Mouse (Mus musculus) adrenal gland, postnatal 14 days (tissue): ENCODE measurements around the gene Mars. TPM values are rescaled to one million over a fixed set of nuclear protein-coding genes. Genes with fewer than 3 reads are reported as not detected.

ENCODE experiments used
- DNase-seq: peaks from one replicate; pipeline ENCODE4 v3.0.0; 2021; ENCODE audit warnings: mixed read lengths
- long read RNA-seq, 2 experiments: library from polyadenylated mRNA; stranded (forward); transcript quantifications; one replicate each; pipeline ENCODE4 v2.0.0; 2021
- total RNA-seq: library from RNA; stranded (reverse); gene quantifications from 2 replicates; pipeline ENCODE4 v1.2.3, GENCODE M21; 2021

Gene Mars
- 81.9 and 98.4 TPM in 2 replicates for total RNA-seq
- long read RNA-seq, experiment 1, transcript Mars-206 (22 exons, 2,962 nt) = minor isoform, 13 of 272 reads
- long read RNA-seq, experiment 1, transcript Mars-201 (21 exons, 2,939 nt) = major isoform, 203 of 272 reads
- long read RNA-seq, experiment 1, partial matches to known transcripts = 30 of 272 reads
- long read RNA-seq, experiment 1, other reads (novel, unspliced or antisense) = 23 of 272 reads
- long read RNA-seq, experiment 2, transcript Mars-206 (22 exons, 2,962 nt) = minor isoform, 9 of 141 reads
- long read RNA-seq, experiment 2, transcript Mars-201 (21 exons, 2,939 nt) = major isoform, 106 of 141 reads
- long read RNA-seq, experiment 2, partial matches to known transcripts = 12 of 141 reads
- long read RNA-seq, experiment 2, other reads (novel, unspliced or antisense) = 13 of 141 reads

- peak; percentile 97 for DNase-seq
These were observed at the start of gene Mars for GRCm38 (mm10) chr10:127311476-127312355. Mars (minus strand) TSS chr10:127311786.

DNA sequence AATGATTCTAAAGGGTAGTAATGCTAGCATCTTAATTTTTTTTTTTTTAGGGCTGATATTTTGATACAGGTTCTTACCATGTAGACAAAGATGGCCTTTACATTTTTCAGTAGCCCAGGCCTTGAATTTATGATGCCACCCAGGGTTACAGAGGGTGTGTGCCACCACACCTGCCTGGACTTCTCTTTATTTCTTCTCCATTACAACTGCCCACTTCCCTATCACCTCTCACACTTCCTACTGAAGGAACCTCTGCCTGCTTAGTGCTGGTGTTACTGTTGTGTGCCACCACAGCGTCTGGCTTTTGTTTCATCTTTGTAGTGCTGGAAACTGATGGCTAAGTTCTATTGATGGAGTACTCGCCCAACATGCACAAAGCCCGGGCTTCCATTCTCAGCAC lies 49.1 kb upstream of the Mars start:
- DNase-seq = no peak

DNA sequence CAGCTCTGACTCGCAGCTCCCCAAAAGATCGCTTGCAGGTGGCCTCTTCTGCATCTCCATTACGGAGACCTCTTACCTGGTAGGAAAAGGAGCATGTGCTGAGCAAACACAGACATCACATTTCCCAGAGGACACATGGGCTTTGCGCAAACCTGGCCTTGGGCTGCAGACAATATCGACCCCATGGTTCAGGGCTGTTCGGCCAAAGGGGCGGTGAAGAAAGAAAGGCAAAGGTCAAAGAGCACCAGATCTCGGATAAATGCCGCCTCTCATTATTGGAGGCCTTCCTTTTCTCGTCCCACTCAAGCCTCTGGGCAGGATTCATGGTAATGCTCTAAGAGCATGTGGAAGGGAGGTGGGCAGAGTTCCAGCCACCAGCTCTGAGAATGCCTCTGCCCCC lies 43.8 kb upstream of the Mars start:
- no peak for DNase-seq

DNA sequence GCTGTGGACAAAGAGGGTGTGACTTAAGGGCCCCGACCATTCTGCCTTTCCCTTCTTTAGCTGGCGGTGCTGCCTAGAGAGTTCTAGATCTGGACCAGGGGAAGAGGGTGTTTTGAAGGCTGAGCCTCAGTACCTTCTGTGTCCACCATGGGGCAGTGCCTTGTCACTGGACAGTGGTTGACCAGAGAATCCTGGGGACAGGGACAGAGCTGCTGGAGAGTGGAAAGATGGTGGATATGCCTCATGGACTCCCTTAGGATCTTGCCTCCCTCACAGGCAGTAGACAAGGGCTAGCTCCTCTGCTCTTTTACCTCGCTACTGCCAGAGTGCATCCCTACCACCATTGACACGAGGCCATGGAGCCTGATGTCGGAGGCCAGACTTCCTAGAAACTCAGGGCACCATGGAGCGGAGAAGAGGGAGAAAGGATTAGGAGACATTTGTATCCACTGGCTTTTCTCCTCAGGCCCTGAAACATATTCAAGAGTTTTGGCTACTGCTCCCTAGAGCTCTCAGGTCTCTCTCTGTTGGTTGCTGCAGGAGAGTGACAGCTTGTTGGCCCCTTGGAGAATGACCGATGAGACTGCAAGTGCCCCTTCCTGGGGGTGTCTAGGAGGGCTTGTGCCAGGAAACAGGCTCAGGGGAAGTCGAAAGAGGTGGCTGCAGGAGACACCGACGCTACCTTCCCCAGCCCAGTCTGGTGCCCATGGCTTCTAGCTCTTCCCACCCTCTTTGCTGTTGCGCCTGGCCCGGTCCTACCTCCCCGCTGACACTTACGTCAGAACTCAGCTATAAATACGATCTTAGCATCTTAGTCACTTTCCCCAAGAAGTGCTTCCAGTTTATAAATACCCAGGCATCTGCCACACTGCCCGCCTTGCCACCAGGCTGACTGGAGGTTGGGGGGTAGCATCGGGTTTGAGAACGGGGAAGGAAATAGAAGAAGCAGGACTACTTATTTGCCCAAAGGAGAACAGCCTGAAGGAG lies 42.6 kb upstream of the Mars start, which contains the start of gene Inhbe:
TSS of gene Inhbe (minus strand) at position 503 of the 987 bp plus-strand sequence.
- peak; percentile 70 for DNase-seq

GRCm38 (mm10) chr10:127352766-127353165 lies 41.2 kb upstream of the Mars start:
- no peak for DNase-seq

GRCm38 (mm10) chr10:127352187-127352586 lies 40.6 kb upstream of the Mars start:
- DNase-seq = no peak

DNA sequence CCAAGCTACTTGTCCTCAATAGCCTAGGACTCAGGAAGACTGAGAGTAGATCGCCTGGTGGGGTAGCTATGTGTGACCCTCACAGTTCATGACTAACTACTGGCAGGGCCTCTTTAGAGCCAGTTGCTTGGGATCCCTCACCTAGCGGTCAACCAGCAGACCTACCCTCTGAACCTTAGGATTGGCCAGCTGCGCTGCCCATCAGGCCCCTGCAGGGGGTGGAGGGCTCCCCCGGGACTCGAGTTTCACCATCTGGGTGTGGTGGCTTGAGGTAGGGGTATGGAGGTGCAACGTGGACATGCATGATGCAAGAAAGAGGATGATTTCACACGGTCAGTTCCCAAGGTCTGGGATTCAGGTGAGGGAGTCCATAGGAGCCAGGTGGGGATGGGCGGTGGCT lies 40.1 kb upstream of the Mars start:
- DNase-seq = no peak

DNA sequence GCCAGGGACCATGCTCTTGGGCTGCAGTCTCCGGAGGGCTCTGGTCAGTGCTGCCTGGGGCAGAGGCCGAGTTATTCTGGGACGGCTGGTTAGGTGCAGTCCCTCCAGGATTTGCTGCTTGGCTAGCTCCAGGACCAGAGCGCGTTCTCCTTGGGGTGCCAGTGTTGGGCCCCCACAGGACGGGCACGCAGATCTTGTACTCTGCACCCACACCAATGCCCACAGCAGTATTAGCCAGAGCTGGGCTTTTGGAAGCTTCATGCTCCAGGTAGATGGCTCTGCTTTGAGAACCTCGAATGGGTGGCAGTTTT lies 39.7 kb upstream of the Mars start:
- no peak for DNase-seq

GRCm38 (mm10) chr10:127350594-127351284 lies 39.2 kb upstream of the Mars start:
- peak; percentile 81 for DNase-seq

GRCm38 (mm10) chr10:127349810-127350209 lies 38.2 kb upstream of the Mars start:
- DNase-seq = no peak

DNA sequence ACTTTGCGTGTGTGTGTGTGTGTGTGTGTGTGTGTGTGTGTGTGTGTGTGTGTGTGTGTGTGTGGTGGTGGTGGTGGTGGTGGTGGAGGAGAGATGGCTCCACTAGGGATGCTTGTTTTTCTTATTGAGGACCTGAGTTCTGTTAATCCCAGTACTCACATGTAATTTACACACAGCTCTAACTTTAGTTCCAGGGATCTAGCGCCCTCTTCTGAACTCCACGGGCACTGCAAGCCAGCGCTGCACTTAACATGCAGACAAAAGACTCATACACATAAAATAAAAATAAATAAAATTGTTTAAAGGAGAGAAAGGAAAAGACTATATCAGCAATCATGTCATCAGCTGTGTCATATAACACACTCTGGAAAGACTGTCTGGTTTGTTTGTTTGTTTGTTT lies 37.4 kb upstream of the Mars start:
- DNase-seq = peak; percentile 50

GRCm38 (mm10) chr10:127346173-127346572 lies 34.6 kb upstream of the Mars start:
- no peak for DNase-seq

DNA sequence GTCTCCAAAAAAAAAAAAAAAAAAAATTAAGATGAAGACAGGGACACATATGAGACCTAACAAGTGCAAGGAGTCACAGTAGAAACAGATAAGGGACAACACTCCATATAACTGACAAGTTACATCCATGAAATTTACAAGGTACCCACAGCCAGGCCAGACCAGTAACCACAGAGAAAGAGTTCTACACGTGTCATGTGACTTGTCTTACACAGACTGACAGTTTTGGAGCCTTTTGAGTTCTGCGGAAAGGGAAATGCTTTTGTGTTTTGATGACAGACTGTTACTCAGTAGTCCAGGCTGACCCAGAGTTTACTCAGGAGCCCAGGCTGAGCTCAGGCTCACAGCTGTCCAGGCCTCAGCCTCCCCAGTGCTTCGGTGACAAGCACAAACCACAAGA lies 31.4 kb upstream of the Mars start:
- no peak for DNase-seq

- peak; percentile 92 for DNase-seq
These were observed 30.5 kb upstream of the Mars start, which contains the start of gene Gli1 for GRCm38 (mm10) chr10:127341891-127342639. Gli1 (minus strand) TSS chr10:127341974.

DNA sequence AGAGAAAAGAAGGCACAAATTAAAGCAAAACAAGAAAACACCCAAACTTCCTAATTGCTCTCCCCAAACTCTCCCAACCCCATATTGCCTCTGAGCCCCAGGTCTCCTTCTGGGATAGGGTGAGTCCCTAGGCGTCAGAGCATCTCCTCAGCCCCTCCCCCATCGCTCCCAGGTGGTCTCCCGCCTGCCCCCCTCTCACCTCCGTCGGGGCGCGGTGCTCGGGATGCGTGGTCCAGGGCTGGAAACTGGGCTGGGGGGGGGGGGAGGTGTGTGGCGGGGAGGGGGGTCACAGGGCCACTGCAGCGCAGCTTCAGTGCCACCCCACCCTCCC lies 29.7 kb upstream of the Mars start:
- no peak for DNase-seq

- no peak for DNase-seq
These were observed 29.2 kb upstream of the Mars start for GRCm38 (mm10) chr10:127340577-127341359.

- DNase-seq = peak; percentile 68
These were observed 28.3 kb upstream of the Mars start for GRCm38 (mm10) chr10:127339683-127340576.

DNA sequence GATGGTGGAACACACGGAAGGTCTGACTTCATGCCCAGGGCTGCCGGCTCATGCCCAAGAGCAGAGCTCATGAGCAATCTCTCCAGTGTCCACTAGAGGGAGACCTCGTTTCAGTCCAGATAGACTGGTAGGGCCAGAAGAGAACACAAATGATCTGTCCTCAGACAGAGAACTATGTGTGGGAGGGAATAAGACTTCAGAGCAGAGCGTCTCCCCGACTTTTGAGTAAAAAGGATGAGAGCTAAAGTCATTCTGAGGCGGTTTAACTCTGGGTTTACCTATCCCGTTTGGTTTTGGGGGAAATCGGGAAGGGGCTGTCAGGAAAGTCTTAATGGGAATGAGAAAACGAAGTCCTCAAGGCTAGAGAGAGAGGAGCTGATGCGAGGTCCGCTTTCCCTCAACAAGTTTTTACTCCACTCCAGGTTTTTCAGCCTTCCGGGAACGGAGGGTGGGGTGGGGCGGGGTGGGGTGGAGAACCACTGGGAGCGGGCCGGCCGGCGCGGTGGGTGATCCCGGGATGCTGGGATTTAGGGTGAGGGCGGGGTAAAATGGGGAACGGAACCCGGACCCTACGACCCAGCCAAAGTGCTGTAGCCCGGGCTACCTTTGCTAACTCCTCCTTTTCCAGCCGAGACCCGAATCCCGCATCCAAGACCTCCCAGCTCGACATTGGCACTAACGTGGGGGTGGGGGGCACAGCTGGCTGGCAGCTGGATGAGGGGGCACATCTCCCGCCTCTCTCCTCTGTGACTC lies 27.5 kb upstream of the Mars start:
- DNase-seq = peak; percentile 91
